Mouse (Mus musculus) adrenal gland, postnatal 25 days (tissue): ENCODE measurements around the gene Vmn2r81. TPM values are rescaled to one million over a fixed set of nuclear protein-coding genes. Genes with fewer than 3 reads are reported as not detected.
"Not testable (repeated sequence)": the region's sequence is repeated elsewhere in the genome, so short reads cannot be mapped to it uniquely, and the experiment has no call there.

ENCODE experiments used
- DNase-seq: peaks from one replicate; pipeline ENCODE4 v3.0.0; 2021; ENCODE audit warnings: mixed read lengths
- long read RNA-seq: library from polyadenylated mRNA; stranded (forward); transcript quantifications from one replicate; pipeline ENCODE4 v2.0.0, GENCODE M21; 2021
- total RNA-seq: library from RNA; stranded (reverse); gene quantifications from 2 replicates; pipeline ENCODE4 v1.2.3, GENCODE M21; 2021

Gene Vmn2r81
- total RNA-seq = not detected in 2 replicates
- long read RNA-seq = 0 reads

GRCm38 (mm10) chr10:79247392-79247791 is at the start of gene Vmn2r81:
Gene Vmn2r81, plus strand, starts transcription at chr10:79247692.
- not testable (repeated sequence) for DNase-seq

GRCm38 (mm10) chr10:79199973-79200372 is 47.5 kb upstream of the Vmn2r81 start:
- not testable (repeated sequence) for DNase-seq

- no peak for DNase-seq
Measured at GRCm38 (mm10) chr10:79220432-79220831, 27.1 kb upstream of the Vmn2r81 start.

- DNase-seq = no peak
Measured at GRCm38 (mm10) chr10:79221606-79222005, 25.9 kb upstream of the Vmn2r81 start.

- DNase-seq = no peak
Measured at GRCm38 (mm10) chr10:79222214-79222613, 25.3 kb upstream of the Vmn2r81 start.

GRCm38 (mm10) chr10:79322033-79322736 is 74.7 kb downstream of the Vmn2r81 start:
- not testable (repeated sequence) for DNase-seq

- DNase-seq = no peak
Measured at GRCm38 (mm10) chr10:79322737-79323086, 75.2 kb downstream of the Vmn2r81 start.

Other genes with a start within 250 kb of the Vmn2r81 start
- gene Olfr1351, start 235.2 kb upstream of the Vmn2r81 start, total RNA-seq = not detected in 2 replicates
- not detected in 2 replicates for gene Olfr57, start 219.0 kb upstream of the Vmn2r81 start, total RNA-seq
- gene 2610008E11Rik, start 150.1 kb upstream of the Vmn2r81 start, total RNA-seq = 17.0 and 19.2 TPM in 2 replicates
- not detected in 2 replicates for gene Vmn2r80, start 98.9 kb upstream of the Vmn2r81 start, total RNA-seq
- not detected in 2 replicates for gene Vmn2r82, start 108.8 kb downstream of the Vmn2r81 start, total RNA-seq
- gene Vmn2r83, start 221.0 kb downstream of the Vmn2r81 start, total RNA-seq = not detected in 2 replicates